Mouse (Mus musculus) CH12.LX (cell line): ENCODE results near the gene Hmgcl.

Experiments used
- CTCF ChIP-seq, 2 experiments: IDR thresholded peaks in 1 of 2; conservative IDR thresholded peaks in 1 of 2; 2 replicates each; pipeline ENCODE4 v1.5.1; 2011 to 2012; ENCODE audit warnings: low read depth in 2 of 2, low read length in 2 of 2, improper control_type of control experiment in 1 of 2, inconsistent platforms in 1 of 2, mild to moderate bottlenecking in 1 of 2, moderate library complexity in 1 of 2
- E2F4 ChIP-seq: IDR thresholded peaks from 2 replicates; pipeline ENCODE4 v1.6.1; 2011; ENCODE audit warnings: low read depth, low read length, improper control_type of control experiment; ENCODE audit not compliant: insufficient replicate concordance
- MEF2A ChIP-seq: IDR thresholded peaks from 2 replicates; pipeline ENCODE4 v1.6.1; 2014; ENCODE audit warnings: low read depth, mild to moderate bottlenecking, inconsistent platforms, low read length, improper control_type of control experiment, borderline replicate concordance
- MXI1 ChIP-seq: IDR thresholded peaks from 2 replicates; pipeline ENCODE4 v1.6.1; 2011; ENCODE audit warnings: mild to moderate bottlenecking, low read depth, low read length, improper control_type of control experiment
- RCOR1 ChIP-seq: conservative IDR thresholded peaks from 2 replicates; pipeline ENCODE4 v1.6.1; 2012; ENCODE audit warnings: low read depth, mild to moderate bottlenecking, inconsistent platforms, low read length, improper control_type of control experiment
- UBTF ChIP-seq: IDR thresholded peaks from 2 replicates; pipeline ENCODE4 v1.6.1; 2012; ENCODE audit warnings: low read depth, mild to moderate bottlenecking, inconsistent platforms, low read length, improper control_type of control experiment, moderate library complexity

DNA sequence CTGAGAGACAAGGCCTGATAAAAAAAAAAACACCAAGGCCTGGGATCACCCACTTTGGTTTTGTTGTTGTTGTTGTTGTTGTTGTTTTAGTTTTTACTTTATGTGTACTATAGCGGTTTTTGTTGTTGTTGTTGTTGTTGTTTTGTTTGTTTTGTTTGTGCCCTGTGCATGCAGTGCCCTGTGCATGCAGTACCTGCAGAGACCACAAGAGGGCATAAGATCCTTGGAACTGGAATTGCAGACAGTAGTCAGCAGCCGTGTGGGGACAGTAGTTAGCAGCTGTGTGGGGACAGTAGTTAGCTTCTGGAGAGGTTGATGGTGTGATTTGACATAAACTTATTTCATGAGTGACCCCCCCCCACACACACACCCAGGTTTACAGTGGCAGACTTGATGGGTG lies 8.0 kb downstream of the Hmgcl start:
- peak; percentile 45 to 63 for TF ChIP-seq CTCF (conservative IDR thresholded peaks at IDR 0.05 in 1 of 2, IDR thresholded peaks at IDR 0.05 in 1 of 2; ENCODE audit: low read depth in 2 of 2, low read length in 2 of 2)
- TF ChIP-seq MEF2A = no peak
- TF ChIP-seq RCOR1 = no peak
- TF ChIP-seq UBTF = no peak
- no peak for TF ChIP-seq MXI1
- no peak for TF ChIP-seq E2F4
